Mouse (Mus musculus) lung, postnatal 36 days (tissue): ENCODE data around the gene Stab1.

Experiments used
- DNase-seq: peaks from one replicate; pipeline ENCODE4 v3.0.0; 2022; ENCODE audit warnings: mixed read lengths

The Stab1 gene

DNA sequence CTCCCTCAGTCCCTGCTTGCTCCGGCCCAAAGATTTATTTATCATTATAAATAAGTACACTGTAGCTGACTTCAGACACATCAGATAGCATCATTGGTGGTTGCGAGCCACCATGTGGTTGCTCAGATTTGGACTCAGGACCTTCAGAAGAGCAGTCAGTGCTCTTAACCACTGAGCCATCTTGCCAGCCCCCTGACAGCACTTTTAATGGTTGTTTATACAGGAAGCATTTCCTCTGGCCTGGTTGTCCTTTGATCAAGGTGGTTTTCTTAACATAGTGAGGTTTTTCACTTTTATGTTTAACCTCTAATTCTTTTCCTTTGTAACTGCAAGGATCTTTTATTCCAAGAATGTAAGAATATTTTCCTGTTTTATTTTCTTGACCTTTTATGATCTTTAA, 26.0 kb upstream of the Stab1 start:
- DNase-seq = peak; percentile 42

DNA sequence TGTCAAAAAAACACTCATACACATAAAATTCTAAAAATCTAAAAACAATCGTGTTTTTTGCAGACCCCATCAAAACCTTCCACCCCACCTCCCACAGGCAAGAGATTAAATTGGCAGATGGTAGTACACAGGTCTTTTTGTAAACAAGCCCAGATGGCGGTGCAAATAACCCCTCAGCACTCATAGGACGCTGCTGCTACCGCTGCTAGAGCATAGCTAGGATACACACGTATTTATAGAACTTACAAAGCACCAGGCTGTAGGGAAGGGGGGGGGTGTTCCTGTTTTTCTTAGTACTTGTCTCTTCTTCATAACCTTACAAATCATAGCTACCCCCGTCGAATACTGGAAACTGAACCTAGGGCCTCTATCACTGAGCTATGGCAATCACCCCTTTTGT, 25.4 kb upstream of the Stab1 start:
- no peak for DNase-seq

DNA sequence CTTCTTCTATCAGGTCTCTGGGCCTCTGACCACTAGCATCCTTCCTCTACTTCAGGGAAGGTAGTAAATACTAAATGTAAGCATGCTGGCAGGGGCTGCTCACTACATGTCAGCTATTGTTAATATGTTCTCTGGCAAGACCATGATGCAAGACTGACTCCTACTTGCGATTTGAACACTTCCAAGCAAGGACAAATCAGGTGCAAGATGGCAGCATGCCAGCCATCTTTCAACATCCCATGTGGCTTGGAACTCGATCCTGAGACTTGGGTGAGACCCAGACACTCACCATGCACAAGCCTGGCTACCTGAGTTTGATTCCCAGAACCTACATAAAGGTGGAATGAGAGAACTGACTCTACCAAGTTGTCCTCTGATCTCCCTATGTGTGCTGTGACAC, 23.5 kb upstream of the Stab1 start:
- DNase-seq = peak; percentile 67

DNA sequence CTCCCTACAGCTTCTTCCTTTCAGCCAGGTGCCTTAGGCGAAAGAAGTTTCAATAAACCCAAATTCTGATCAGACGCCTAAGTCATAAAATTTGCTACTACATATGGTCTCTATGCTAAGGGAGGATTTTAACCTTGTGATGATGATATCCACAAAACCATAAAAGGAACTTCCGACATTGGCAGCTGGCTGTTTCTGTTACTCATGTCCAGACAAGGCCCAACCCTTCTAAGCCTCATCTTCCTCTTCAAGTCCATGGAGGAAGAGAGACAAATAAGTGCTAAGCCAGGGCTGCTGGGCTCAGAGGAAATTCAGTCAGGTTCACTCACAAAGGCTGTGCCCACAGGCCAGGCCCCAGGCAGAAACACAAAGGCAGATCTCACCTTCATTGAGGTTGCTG, 20.9 kb upstream of the Stab1 start:
- no peak for DNase-seq

DNA sequence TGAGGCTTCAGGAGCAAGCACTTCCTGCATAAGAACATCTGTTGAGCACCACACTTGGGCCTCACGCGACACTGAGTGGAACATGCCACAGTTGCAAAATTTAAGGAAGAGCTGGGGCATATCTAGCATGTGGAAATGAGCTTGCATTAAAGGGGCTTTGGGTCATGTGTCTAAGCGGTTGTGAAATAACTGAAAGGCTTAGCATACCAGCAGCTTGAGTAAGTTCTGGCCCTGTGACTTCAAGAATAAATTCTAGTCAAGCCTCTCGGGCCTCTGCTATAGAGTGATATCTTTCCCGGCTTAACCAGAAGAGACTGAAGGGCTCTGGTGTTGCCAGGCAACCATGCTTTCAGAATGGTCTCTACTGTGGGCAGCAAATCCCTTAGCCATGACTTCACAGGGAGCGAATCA, 20.3 kb upstream of the Stab1 start:
- peak; percentile 76 for DNase-seq

DNA sequence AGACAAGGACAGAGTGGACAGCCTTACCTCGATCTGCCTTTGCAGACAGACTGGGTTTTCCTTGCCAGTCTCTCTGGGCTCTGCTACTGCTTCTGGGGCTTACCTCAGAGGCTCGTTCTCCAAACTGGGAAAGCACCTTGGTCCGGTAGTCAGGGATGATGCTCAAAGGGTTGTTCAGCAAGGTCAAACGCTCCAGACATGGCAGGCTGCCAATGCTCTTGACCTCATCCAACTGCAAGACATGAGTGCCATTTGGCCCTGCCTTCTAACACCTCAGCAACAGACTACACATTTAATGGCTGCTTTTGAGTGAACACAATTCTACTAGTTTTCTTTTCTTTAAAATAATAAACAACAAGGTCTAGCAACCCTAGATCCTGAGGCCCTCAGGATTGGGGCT, 18.2 kb upstream of the Stab1 start:
- DNase-seq = peak; percentile 84

DNA sequence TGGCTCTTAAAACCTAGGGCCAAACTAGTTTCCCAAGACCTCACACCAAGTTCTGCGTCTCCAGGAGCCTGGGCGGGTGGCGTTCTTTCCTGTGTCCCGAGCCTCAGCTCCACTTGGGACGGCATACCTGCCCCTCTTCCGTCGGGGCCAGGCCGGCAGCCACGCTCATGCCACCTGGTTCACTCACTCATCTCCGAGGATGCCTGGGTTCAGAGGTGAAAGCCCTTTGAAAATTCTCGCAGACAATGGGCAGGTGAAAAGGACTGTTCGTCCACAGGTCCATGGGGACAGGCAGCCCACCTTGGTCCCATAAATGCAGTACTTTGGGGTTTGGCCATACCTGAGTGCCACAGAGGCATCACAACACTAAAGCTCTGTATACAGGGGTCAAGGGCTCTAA, 15.8 kb upstream of the Stab1 start:
- DNase-seq = no peak

DNA sequence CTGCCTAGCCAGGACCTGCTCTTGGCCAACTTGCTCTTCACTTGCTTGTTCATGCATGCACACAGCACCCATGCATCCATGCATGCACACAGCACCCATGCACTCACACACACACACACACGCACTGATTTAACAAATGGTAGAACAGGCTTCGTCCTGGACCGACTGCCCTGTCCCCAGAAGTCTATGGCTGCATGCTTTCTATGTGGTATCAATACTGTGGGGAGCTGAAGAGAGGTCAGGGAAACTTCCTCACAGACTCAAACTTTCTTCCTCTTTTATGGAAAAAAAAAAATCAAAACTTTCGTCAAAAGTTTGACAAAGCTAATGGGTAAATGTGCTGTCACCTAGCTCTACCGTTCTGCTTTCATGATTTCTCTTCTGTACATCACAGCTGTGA, 15.1 kb upstream of the Stab1 start:
- DNase-seq = no peak

DNA sequence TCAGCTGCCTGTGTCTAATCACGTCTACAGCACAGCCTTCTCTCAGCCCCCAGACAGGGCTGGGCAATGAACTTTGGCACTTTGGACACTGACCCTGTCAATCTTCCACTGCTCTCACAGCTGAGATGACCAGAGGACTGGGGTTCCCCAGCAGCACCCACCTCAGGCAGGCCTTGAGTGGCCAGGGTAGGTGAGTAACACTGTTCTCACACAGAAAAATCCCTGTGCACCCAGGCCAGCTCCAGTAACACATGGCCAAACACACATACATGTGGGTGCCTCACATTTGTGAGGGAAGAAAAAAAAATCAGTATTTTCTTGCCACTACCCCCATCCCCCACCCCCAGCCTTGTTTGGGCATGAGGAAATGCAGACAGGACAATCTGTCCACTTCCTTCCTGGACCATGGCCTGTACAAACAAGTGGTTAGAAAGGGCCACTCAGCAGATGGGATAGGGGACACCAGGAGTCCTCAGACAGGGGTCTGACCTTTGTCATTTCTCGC, 14.4 kb upstream of the Stab1 start:
- DNase-seq = peak; percentile 62

DNA sequence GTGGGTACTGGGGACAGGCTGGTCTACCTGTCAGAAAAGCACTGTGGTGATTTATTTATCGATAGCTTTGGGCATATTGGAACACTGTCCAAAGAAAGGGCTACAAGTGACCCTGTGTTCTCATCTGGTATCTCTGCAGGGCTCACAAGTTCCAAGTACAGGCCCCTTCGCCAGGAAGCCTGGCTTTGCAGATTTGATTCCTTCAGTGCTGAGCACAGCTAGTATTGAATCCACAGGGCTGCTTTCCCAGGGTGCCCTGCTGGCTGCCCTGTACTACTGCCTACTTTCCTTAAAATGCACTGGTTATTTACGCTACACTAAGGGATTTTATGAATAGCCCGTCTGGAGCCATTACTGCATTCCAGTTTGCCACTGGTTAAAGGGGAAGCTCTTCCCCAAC, 13.1 kb upstream of the Stab1 start:
- no peak for DNase-seq

DNA sequence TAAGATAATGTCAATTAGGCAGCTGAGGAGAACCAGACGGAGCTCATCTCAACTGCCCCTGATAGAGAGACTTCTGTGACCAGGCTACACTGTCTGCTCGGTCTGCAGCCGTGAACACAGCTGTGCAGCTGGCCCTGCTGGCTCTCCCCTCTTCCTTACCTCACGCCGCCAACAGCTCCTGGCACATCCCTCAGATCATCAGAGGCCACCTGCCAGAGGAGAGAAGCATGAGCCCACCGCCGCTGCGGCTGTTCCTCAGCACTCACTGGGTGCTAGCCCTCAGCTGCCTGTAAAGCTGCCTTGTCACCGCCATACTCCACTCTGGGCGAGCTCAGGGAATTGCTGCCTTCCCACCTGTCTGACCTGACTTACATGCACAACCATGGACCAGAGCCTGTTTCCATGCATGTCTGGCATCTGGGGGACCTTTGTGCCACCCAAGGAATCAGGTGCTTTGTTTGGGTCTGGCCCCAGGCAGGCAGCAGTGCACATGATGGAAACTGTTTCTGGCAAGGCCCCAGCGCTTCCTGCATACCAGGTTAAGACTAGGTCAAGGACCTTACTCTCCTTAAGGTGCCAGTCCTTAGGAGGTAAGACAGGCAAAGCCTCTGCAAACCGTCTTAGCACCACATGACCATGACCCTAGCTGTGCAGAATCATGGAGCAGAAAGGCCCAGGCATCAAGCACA, 11.4 kb upstream of the Stab1 start:
- DNase-seq = peak; percentile 42

DNA sequence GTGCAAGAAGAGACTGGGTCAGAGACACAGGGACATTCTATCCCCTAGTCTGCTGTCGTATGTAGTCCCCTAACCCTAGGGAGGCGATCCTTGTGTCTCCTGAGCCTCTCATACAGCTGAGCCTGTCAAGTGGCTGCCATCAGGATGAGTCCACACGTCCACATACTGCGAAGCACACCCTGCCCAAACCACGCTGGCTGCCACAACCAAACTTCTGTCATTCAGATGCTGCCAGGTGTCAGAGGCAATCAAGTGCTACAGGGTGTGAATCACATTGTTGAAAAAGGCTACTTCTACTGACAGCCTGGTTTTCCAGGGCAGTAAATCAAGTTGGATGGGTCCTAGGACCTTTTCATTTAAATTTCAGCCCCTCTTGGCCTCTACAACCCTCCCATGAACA, 9.3 kb upstream of the Stab1 start:
- DNase-seq = no peak

DNA sequence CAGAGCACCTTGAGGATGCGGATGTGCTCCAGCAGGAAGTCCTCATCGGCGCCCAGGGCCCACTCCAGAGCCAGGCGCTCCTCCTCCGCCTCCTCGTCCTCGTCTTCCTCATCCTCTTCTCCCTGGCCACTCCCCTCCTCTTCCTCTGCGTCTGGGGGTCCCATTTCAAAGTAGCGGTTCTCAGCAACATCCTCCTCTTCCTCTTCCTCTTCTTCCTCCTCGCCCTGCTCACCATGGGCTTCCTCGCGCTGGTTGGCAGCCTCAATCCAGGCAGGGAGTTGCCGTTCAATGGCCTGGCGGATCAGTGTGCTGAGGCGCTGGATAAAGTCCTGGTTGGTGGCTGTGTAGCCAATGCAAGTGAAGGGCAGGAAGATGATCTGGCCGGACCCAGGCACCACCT, 8.8 kb upstream of the Stab1 start:
- DNase-seq = no peak

DNA sequence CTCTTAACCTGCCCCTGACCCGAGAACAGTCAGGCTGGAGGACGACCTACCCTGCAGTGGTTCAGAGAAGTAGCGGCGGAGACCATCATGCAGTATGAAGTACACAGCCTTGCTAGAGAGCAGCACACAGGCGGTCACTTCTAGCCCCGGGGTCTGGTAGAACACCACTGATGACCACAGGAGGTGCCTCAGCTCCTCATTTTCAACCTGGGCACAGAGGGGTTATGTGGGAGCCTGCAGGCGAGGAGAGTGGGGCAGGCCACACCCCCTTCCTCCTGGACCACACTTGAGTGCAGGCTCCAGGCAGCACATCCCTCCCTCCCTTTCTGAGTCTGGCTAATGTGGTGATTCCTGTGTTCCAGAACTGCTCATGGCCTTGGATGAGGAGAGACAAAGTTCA, 5.1 kb upstream of the Stab1 start:
- DNase-seq = no peak

DNA sequence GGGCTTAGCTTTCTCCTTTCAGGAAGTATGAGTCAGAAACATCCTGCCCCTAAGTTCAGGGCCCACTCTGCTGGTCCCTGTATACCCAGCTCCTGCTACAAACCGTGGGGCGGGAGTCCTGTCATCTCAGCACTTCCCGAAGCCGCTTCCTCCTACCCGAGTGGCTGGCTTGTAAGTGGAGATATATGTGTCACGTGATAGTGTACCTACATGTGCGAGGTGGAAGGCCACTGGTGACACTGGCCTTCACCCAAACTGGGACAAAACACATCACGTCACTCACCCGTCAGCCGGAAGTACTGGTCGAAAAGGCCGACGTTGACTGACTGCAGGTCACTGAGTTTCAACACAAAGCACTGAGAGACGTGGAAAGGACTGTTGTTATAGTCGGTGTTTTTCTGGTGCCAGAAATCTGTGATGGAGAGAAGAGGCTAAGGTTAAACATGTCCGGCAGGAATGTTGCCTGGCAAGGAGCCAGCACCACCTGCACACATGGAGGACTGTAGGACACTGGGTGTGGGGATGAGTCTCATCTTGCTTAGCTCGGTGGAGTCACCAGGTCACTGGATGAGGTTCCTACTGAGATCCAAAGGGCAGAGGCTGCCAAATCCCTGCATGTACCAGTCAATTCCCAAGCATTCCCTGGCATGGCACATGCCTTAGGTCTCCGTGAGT, 4.5 kb upstream of the Stab1 start:
- DNase-seq = no peak

DNA sequence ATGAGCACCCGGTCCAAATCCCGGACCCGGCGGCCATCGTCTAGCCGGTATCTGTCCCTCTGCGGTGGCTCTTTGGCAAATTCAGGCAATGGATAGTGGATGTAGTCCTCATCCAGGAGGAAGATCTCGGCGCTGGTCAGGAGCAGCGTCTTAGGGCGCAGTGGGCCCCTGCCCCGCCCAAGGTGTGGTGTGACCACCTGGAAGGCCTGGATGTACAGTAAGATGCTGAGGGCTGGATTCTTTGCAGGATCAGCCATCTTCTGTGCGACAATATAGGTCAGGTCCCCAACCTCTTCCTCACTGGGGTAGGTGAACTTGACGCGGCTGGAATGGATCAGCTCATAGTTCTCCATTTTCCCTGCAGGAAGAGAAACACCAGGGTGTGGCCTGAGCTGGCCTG, 3.4 kb upstream of the Stab1 start:
- DNase-seq = no peak

DNA sequence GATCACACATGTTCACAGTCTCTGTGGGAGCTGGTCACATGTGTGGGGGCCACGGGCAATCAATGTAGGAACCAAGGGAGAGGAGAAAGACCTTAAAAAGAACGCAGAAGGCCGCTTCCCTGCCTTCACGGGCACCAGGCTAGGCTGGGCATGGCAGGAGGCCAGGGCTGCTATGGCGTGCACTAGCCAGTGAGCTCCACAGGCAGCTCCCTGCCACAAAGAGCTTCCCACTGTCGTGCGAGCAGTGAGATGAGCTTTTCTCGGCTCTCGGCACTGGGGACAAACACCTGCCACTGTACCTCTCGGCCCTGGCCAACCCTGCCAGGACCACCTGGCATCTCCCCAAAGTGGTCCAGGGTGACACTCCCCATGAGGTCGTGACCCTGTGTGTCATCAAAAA, 2.9 kb upstream of the Stab1 start:
- no peak for DNase-seq

DNA sequence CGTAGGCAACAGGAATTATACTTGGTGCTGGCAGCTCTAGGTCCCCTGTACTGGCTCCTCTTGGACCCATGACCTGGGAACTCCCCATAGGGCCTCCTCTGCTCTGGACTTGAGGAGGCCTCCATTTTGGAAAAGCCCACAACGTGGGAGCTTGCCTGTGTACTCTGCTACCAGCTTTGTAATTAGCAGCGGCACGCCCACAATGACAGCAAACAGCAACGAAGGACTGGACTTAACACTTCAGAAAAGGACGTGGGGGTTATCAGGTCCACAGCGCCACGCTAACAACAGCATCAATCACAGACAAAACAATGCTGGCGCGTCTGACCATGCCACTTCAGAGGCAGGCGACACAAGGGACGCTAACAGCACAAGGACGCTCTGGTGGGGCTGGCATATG, 2.5 kb upstream of the Stab1 start:
- DNase-seq = no peak

DNA sequence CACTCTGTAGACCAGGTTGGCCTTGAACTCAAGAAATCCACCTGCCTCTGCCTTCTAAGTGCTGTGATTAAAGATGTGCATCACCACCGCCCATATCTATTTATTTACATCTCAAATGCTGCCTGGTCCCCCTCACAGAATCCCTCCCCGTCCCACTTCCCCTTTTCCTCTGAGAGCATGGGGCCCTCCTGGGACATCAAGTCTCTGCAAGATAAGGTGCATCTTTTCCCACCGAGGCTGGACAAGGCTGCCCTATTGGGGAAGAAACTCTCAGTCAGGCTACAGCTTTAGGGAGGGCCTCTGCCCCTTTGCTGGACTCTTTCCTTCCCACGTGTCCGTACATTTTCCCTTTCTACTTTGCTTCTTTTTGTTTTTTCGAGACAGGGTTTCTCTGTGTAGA, 1.1 kb upstream of the Stab1 start:
- no peak for DNase-seq

DNA sequence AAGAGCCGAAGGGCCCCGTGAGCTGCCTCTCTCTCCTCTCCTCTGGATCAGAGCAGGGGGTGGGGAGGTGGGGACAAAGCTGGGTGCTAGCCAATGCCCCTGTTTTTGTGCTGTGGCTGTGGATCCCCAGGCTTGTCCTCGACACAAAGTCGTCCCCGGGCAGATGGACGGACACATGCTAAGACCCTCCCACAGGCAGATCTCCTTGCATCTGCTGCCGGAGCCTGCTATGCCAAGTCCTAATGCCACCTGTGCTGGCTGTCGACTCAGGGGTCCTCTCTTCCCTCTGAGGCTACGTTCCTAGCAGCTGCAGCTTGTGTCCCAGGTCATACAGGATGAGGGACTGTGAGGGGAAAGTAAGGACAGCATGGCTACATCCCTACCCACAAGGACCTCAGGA, 1.6 kb downstream of the Stab1 start:
- DNase-seq = no peak

DNA sequence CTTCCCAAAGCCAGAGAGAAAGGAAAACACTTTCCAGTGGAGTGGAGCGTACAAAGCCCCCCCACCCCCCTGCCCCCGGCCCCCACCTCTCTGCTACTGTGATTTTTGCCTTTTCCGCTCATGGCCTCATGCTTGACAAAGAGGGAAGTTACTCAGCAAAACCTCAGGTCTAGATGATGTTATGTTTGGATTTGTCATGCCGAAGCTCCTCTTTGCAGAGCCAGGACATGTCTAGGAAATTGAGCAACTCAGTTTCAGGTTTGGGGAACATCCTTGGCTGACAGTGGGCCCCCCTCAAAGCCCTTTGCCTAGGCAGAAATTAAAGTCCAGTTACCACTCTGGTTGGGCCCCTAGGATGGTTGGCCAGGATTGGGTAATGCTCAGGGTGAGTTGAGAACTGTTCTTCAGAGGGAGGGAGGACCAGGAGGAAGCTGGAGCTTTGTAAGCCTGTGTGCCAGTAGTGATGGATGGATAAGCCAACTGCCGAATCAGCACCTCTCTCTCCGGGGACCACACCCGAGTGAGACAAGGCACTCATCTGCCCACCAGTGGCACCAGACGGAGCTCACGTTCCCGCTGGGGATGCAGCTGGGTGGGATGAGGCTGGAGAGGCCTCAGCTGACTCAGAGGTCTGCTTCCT, 2.3 kb downstream of the Stab1 start:
- DNase-seq = peak; percentile 56

DNA sequence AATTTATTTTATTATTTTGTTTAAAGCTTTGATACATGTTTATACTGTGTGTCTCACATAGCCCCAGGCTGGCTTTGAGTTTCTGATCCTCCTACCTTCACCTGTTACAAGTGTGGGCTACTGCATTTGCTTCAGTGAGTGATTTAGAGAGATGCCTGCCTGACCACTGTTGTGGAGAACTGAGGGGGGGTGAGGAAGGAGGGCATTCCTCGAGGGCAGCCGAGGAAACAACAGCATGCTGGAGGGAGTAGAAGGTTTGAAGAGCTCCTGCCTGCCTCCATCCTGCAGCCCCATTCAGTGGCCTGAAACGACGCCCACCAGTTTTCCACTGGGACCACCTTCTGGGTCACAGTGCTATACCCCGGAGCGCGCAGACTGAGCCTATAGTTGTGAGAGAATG, 3.0 kb downstream of the Stab1 start:
- no peak for DNase-seq

DNA sequence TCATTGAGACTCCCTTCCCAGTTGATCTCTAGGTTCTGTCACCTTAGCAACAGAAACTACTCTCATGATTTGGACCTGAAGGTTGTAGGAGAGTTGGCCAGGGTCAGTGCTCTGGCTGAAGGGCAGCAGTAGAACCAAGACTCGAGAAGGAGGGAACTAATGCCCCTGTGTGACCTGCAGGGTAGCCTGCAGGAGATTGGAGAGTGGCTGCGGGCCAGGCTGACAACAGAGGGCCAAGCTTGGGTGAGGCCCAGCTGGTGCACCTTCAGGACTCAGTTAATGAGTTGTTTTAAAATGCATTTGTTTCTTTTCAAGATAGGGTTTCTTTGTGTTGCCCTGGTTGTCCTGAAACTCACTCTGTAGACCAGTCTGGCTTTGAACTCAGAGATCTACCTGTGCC, 3.4 kb downstream of the Stab1 start:
- DNase-seq = no peak

DNA sequence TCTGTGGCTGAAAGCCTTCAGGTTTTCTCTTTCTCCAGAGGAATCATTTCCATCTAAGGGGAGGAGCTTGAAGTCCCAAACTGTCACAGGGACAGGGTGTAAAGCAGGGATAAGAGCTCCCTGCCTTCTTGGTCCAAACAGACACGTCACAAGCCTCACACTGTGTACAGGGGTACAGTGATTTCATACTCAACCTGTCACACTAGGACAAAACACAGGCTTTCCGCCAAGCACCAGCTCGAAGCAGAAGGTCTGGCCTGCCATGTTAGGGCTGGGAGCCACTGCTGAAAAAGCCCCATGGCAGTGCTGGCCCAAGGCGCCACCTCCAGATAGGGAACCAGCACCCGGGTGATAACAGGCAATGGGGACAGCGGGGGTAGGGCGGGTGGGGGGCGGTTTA, 4.4 kb downstream of the Stab1 start:
- no peak for DNase-seq
